Mouse (Mus musculus): ENCODE results near the gene Rab1a. TPM values are rescaled to one million over a fixed set of nuclear protein-coding genes. Genes with fewer than 3 reads are reported as not detected.
A peak's percentile ranks its signal among the peaks of the same experiment; 100 is the strongest.
"Not testable (repeated sequence)": the region's sequence is repeated elsewhere in the genome, so short reads cannot be mapped to it uniquely, and the experiment has no call there.

The Rab1a gene
- total and polyA plus RNA-seq, 2 experiments from 2014 or later: 55.8 to 226 TPM

GRCm38 (mm10) chr11:20207589-20207988 lies 6.4 kb downstream of the Rab1a start:
- Histone ChIP-seq H3K36me3 (replicated peaks; ENCODE audit: control insufficient read depth, insufficient read depth, low read length) (no peaks in the 10 kb centered on the region), H3K4me3 (ENCODE audit: low read depth, low read length) (no peak overlapping the region), H3K9ac (replicated peaks; ENCODE audit: low read depth, low read length) (no peak overlapping the region), H3K27me3 (ENCODE audit: control insufficient read depth, insufficient read depth, low read length) (no peaks in the 10 kb centered on the region), H3K4me2 (ENCODE audit: low read depth, low read length) (no peak overlapping the region), H3K4me1 (ENCODE audit: control insufficient read depth, insufficient read depth) (peaks cover 58% of the 10 kb centered on the region), H3K9me3 (replicated peaks; ENCODE audit: control insufficient read depth, low read length) (no peaks in the 10 kb centered on the region), H3K27ac (ENCODE audit: low read depth) (no peak overlapping the region)
- TF ChIP-seq EP300 (IDR thresholded peaks at IDR 0.05; ENCODE audit: low read depth): no peak
- no peak for TF ChIP-seq CTCF (IDR thresholded peaks at IDR 0.05; ENCODE audit: low read depth)
- DNase-seq (ENCODE audit: low spot score): no peak
- WGBS: 77% methylated on average over 2 of the region's 2 CpGs
- no peak for ATAC-seq (ENCODE audit: insufficient read depth, low read depth)

- 56% methylated on average over 2 of the region's 2 CpGs for WGBS
- TF ChIP-seq CTCF (IDR thresholded peaks at IDR 0.05; ENCODE audit: low read depth) (no peak), EP300 (IDR thresholded peaks at IDR 0.05; ENCODE audit: low read depth) (no peak)
- peaks cover 36% of the 10 kb centered on the region for H3K4me1 ChIP-seq (ENCODE audit: control insufficient read depth, insufficient read depth)
Measured at GRCm38 (mm10) chr11:20211838-20212237, 10.6 kb downstream of the Rab1a start.

GRCm38 (mm10) chr11:20214779-20215178 lies 13.5 kb downstream of the Rab1a start:
- TF ChIP-seq EP300 (IDR thresholded peaks at IDR 0.05; ENCODE audit: low read depth) (no peak), CTCF (IDR thresholded peaks at IDR 0.05; ENCODE audit: low read depth) (peak; percentile 36)
- ATAC-seq (ENCODE audit: insufficient read depth, low read depth) (no peak), DNase-seq (ENCODE audit: low spot score) (no peak)
- WGBS: 95% methylated on average over 1 of the region's 1 CpGs
- Histone ChIP-seq H3K36me3 (replicated peaks; ENCODE audit: control insufficient read depth, insufficient read depth, low read length) (peaks cover 43% of the 10 kb centered on the region), H3K27me3 (ENCODE audit: control insufficient read depth, insufficient read depth, low read length) (no peaks in the 10 kb centered on the region), H3K9ac (replicated peaks; ENCODE audit: low read depth, low read length) (no peak overlapping the region), H3K4me3 (ENCODE audit: low read depth, low read length) (no peak overlapping the region), H3K4me1 (ENCODE audit: control insufficient read depth, insufficient read depth) (peaks cover 20% of the 10 kb centered on the region), H3K9me3 (replicated peaks; ENCODE audit: control insufficient read depth, low read length) (no peaks in the 10 kb centered on the region), H3K4me2 (ENCODE audit: low read depth, low read length) (no peak overlapping the region), H3K27ac (ENCODE audit: low read depth) (no peak overlapping the region)

More at GRCm38 (mm10) chr11:20211838-20212237, 10.6 kb downstream of the Rab1a start:
- Histone ChIP-seq H3K9me3 (replicated peaks; ENCODE audit: control insufficient read depth, low read length) (no peaks in the 10 kb centered on the region), H3K9ac (replicated peaks; ENCODE audit: low read depth, low read length) (no peak overlapping the region), H3K36me3 (replicated peaks; ENCODE audit: control insufficient read depth, insufficient read depth, low read length) (peaks cover 17% of the 10 kb centered on the region), H3K4me2 (ENCODE audit: low read depth, low read length) (no peak overlapping the region), H3K27ac (ENCODE audit: low read depth) (no peak overlapping the region), H3K27me3 (ENCODE audit: control insufficient read depth, insufficient read depth, low read length) (no peaks in the 10 kb centered on the region), H3K4me3 (ENCODE audit: low read depth, low read length) (no peak overlapping the region)
- ATAC-seq (ENCODE audit: insufficient read depth, low read depth) (no peak), DNase-seq (ENCODE audit: low spot score) (no peak)

- Histone ChIP-seq H3K27ac (ENCODE audit: low read depth) (no peak overlapping the region), H3K36me3 (replicated peaks; ENCODE audit: control insufficient read depth, insufficient read depth, low read length) (peaks cover 49% of the 10 kb centered on the region), H3K4me1 (ENCODE audit: control insufficient read depth, insufficient read depth) (0 out of 2 replicates have a peak, but pooled peaks cover 5% of the 10 kb centered on the region), H3K27me3 (ENCODE audit: control insufficient read depth, insufficient read depth, low read length) (no peaks in the 10 kb centered on the region), H3K4me3 (ENCODE audit: low read depth, low read length) (no peak overlapping the region), H3K9me3 (replicated peaks; ENCODE audit: control insufficient read depth, low read length) (no peaks in the 10 kb centered on the region), H3K4me2 (ENCODE audit: low read depth, low read length) (no peak overlapping the region), H3K9ac (replicated peaks; ENCODE audit: low read depth, low read length) (no peak overlapping the region)
- TF ChIP-seq CTCF (IDR thresholded peaks at IDR 0.05; ENCODE audit: low read depth): peak; percentile 19; the same call in 1 of the 2 replicates
- no peak for TF ChIP-seq EP300 (IDR thresholded peaks at IDR 0.05; ENCODE audit: low read depth)
- ATAC-seq (ENCODE audit: insufficient read depth, low read depth) (no peak), DNase-seq (ENCODE audit: low spot score) (no peak)
- WGBS: 89% methylated on average over 4 of the region's 4 CpGs
Measured at GRCm38 (mm10) chr11:20216415-20216814, 15.2 kb downstream of the Rab1a start.

GRCm38 (mm10) chr11:20217227-20217626 lies 16.0 kb downstream of the Rab1a start:
- DNase-seq (ENCODE audit: low spot score) (no peak), ATAC-seq (ENCODE audit: insufficient read depth, low read depth) (no peak)
- no peak overlapping the region for H3K9ac ChIP-seq (replicated peaks; ENCODE audit: low read depth, low read length)
- H3K4me2 ChIP-seq (ENCODE audit: low read depth, low read length): no peak overlapping the region
- H3K27me3 ChIP-seq (ENCODE audit: control insufficient read depth, insufficient read depth, low read length): no peaks in the 10 kb centered on the region
- no peak overlapping the region for H3K27ac ChIP-seq (ENCODE audit: low read depth)
- WGBS: 94% methylated on average over 1 of the region's 1 CpGs
- peaks cover 53% of the 10 kb centered on the region for H3K36me3 ChIP-seq (replicated peaks; ENCODE audit: control insufficient read depth, insufficient read depth, low read length)
- H3K9me3 ChIP-seq (replicated peaks; ENCODE audit: control insufficient read depth, low read length): no peaks in the 10 kb centered on the region
- H3K4me3 ChIP-seq (ENCODE audit: low read depth, low read length): no peak overlapping the region
- TF ChIP-seq EP300 (IDR thresholded peaks at IDR 0.05; ENCODE audit: low read depth) (no peak), CTCF (IDR thresholded peaks at IDR 0.05; ENCODE audit: low read depth) (no peak)
- 0 out of 2 replicates have a peak, but pooled peaks cover 5% of the 10 kb centered on the region for H3K4me1 ChIP-seq (ENCODE audit: control insufficient read depth, insufficient read depth)

GRCm38 (mm10) chr11:20221671-20222070 lies 20.4 kb downstream of the Rab1a start:
- DNase-seq (ENCODE audit: low spot score); H3K4me1 ChIP-seq (ENCODE audit: control insufficient read depth, insufficient read depth); H3K27ac ChIP-seq (ENCODE audit: low read depth); H3K4me3 ChIP-seq (ENCODE audit: low read depth, low read length); H3K9ac ChIP-seq (replicated peaks; ENCODE audit: low read depth, low read length); ATAC-seq (ENCODE audit: insufficient read depth, low read depth); H3K4me2 ChIP-seq (ENCODE audit: low read depth, low read length); H3K9me3 ChIP-seq (replicated peaks; ENCODE audit: control insufficient read depth, low read length); H3K27me3 ChIP-seq (ENCODE audit: control insufficient read depth, insufficient read depth, low read length): not testable (repeated sequence)
- peaks cover 79% of the 10 kb centered on the region for H3K36me3 ChIP-seq (replicated peaks; ENCODE audit: control insufficient read depth, insufficient read depth, low read length)
- 100% methylated on average over 1 of the region's 1 CpGs for WGBS
